Mouse (Mus musculus): ENCODE results near the gene Pnrc2. TPM values are rescaled to one million over a fixed set of nuclear protein-coding genes. Genes with fewer than 3 reads are reported as not detected.
A peak's percentile ranks its signal among the peaks of the same experiment; 100 is the strongest.

The Pnrc2 gene
- polyA plus RNA-seq, 1 experiment from 2014 or later = 114 TPM

GRCm38 (mm10) chr4:135909326-135910066, 35.8 kb upstream of the Pnrc2 start:
- no peak for ATAC-seq (ENCODE audit: extremely low read depth, insufficient number of reproducible peaks, low FRiP score, low TSS enrichment)
- peaks cover 4% of the 10 kb centered on the region; the same call in 1 of the 2 replicates for H3K9me3 ChIP-seq
- no peak overlapping the region for H3K27ac ChIP-seq (replicated peaks)
- peaks cover 11% of the 10 kb centered on the region for H3K4me1 ChIP-seq
- 19% methylated on average over 13 of the region's 13 CpGs for WGBS
- H3K4me3 ChIP-seq = no peak overlapping the region
- H3K27me3 ChIP-seq (replicated peaks) = no peaks in the 10 kb centered on the region
- no peaks in the 10 kb centered on the region for H3K36me3 ChIP-seq
- H3K4me2 ChIP-seq = 0 out of 2 replicates have a peak overlapping the region, but pooled peaks have one; percentile 34
- H3K9ac ChIP-seq = peak overlapping the region; percentile 17; the same call in 1 of the 2 replicates

- no peaks in the 10 kb centered on the region for H3K36me3 ChIP-seq
- peaks cover 10% of the 10 kb centered on the region for H3K4me1 ChIP-seq
- no peak for ATAC-seq (ENCODE audit: extremely low read depth, insufficient number of reproducible peaks, low FRiP score, low TSS enrichment)
- H3K4me3 ChIP-seq = no peak overlapping the region
- no peak overlapping the region for H3K9ac ChIP-seq
- WGBS = 81% methylated on average over 3 of the region's 3 CpGs
- H3K4me2 ChIP-seq = no peak overlapping the region
- H3K9me3 ChIP-seq = peaks cover 4% of the 10 kb centered on the region; the same call in 1 of the 2 replicates
- no peaks in the 10 kb centered on the region for H3K27me3 ChIP-seq (replicated peaks)
- no peak overlapping the region for H3K27ac ChIP-seq (replicated peaks)
Measured at GRCm38 (mm10) chr4:135906633-135907032, 33.0 kb upstream of the Pnrc2 start.

GRCm38 (mm10) chr4:135904810-135905209, 31.2 kb upstream of the Pnrc2 start:
- no peak for ATAC-seq (ENCODE audit: extremely low read depth, insufficient number of reproducible peaks, low FRiP score, low TSS enrichment)
- 35% methylated on average over 1 of the region's 1 CpGs for WGBS
- peaks cover 7% of the 10 kb centered on the region for H3K4me1 ChIP-seq
- no peak overlapping the region for H3K27ac ChIP-seq (replicated peaks)
- H3K27me3 ChIP-seq (replicated peaks) = no peaks in the 10 kb centered on the region
- no peak overlapping the region for H3K4me3 ChIP-seq
- no peak overlapping the region for H3K4me2 ChIP-seq
- no peak overlapping the region for H3K9ac ChIP-seq
- no peaks in the 10 kb centered on the region for H3K36me3 ChIP-seq
- H3K9me3 ChIP-seq = peaks cover 4% of the 10 kb centered on the region; the same call in 1 of the 2 replicates

GRCm38 (mm10) chr4:135902606-135903242, 29.1 kb upstream of the Pnrc2 start:
- no peak overlapping the region for H3K27ac ChIP-seq (replicated peaks)
- H3K9ac ChIP-seq = no peak overlapping the region
- H3K4me2 ChIP-seq = no peak overlapping the region
- ATAC-seq (ENCODE audit: extremely low read depth, insufficient number of reproducible peaks, low FRiP score, low TSS enrichment) = no peak
- H3K27me3 ChIP-seq (replicated peaks) = no peaks in the 10 kb centered on the region
- no peak overlapping the region for H3K4me3 ChIP-seq
- WGBS = 77% methylated on average over 4 of the region's 4 CpGs
- peaks cover 4% of the 10 kb centered on the region; the same call in 1 of the 2 replicates for H3K9me3 ChIP-seq
- H3K36me3 ChIP-seq = no peaks in the 10 kb centered on the region
- peaks cover 10% of the 10 kb centered on the region for H3K4me1 ChIP-seq

- H3K36me3 ChIP-seq = no peaks in the 10 kb centered on the region
- no peak overlapping the region for H3K4me2 ChIP-seq
- H3K4me3 ChIP-seq = no peak overlapping the region
- no peak overlapping the region for H3K27ac ChIP-seq (replicated peaks)
- no peak overlapping the region for H3K9ac ChIP-seq
- ATAC-seq (ENCODE audit: extremely low read depth, insufficient number of reproducible peaks, low FRiP score, low TSS enrichment) = no peak
- 77% methylated on average over 5 of the region's 5 CpGs for WGBS
- H3K27me3 ChIP-seq (replicated peaks) = no peaks in the 10 kb centered on the region
- no peaks in the 10 kb centered on the region for H3K9me3 ChIP-seq
- H3K4me1 ChIP-seq = peaks cover 15% of the 10 kb centered on the region
Measured at GRCm38 (mm10) chr4:135900008-135900407, 26.4 kb upstream of the Pnrc2 start.

GRCm38 (mm10) chr4:135899050-135899448, 25.4 kb upstream of the Pnrc2 start:
- WGBS = 85% methylated on average over 7 of the region's 7 CpGs

GRCm38 (mm10) chr4:135898380-135899049, 24.9 kb upstream of the Pnrc2 start:
- Histone ChIP-seq H3K9ac (peak overlapping the region; percentile 48), H3K9me3 (no peaks in the 10 kb centered on the region), H3K27ac (replicated peaks) (peak overlapping the region; percentile 72), H3K4me1 (peaks cover 19% of the 10 kb centered on the region), H3K36me3 (no peaks in the 10 kb centered on the region), H3K27me3 (replicated peaks) (no peaks in the 10 kb centered on the region), H3K4me3 (no peak overlapping the region), H3K4me2 (peak overlapping the region; percentile 47)
- ATAC-seq (ENCODE audit: extremely low read depth, insufficient number of reproducible peaks, low FRiP score, low TSS enrichment) = 0 out of 2 replicates have a peak, but pooled peaks have one; percentile 43
- 14% methylated on average over 8 of the region's 9 CpGs for WGBS

More at GRCm38 (mm10) chr4:135899050-135899448, 25.4 kb upstream of the Pnrc2 start:
- H3K4me3 ChIP-seq = no peak overlapping the region
- H3K4me2 ChIP-seq = no peak overlapping the region
- ATAC-seq (ENCODE audit: extremely low read depth, insufficient number of reproducible peaks, low FRiP score, low TSS enrichment) = no peak
- no peak overlapping the region for H3K9ac ChIP-seq
- H3K9me3 ChIP-seq = no peaks in the 10 kb centered on the region
- peaks cover 19% of the 10 kb centered on the region for H3K4me1 ChIP-seq
- H3K27me3 ChIP-seq (replicated peaks) = no peaks in the 10 kb centered on the region
- H3K36me3 ChIP-seq = no peaks in the 10 kb centered on the region
- H3K27ac ChIP-seq (replicated peaks) = no peak overlapping the region

- Histone ChIP-seq H3K4me1 (peaks cover 19% of the 10 kb centered on the region), H3K36me3 (no peaks in the 10 kb centered on the region), H3K4me2 (no peak overlapping the region), H3K4me3 (no peak overlapping the region), H3K9ac (no peak overlapping the region), H3K9me3 (no peaks in the 10 kb centered on the region), H3K27me3 (replicated peaks) (no peaks in the 10 kb centered on the region), H3K27ac (replicated peaks) (no peak overlapping the region)
- no peak for ATAC-seq (ENCODE audit: extremely low read depth, insufficient number of reproducible peaks, low FRiP score, low TSS enrichment)
- WGBS = 67% methylated on average over 6 of the region's 6 CpGs
Measured at GRCm38 (mm10) chr4:135896157-135896556, 22.5 kb upstream of the Pnrc2 start.

- 0 out of 2 replicates have a peak within 1 kb of the TSS, but pooled peaks have one; percentile 12 for H3K27ac ChIP-seq (replicated peaks)
- H3K9ac ChIP-seq = no peak within 1 kb of the TSS
- no peaks in the 10 kb centered on the region for H3K9me3 ChIP-seq
- no peak within 1 kb of the TSS for H3K4me3 ChIP-seq
- ATAC-seq (ENCODE audit: extremely low read depth, insufficient number of reproducible peaks, low FRiP score, low TSS enrichment) = no peak
- H3K4me1 ChIP-seq = peaks cover 19% of the 10 kb centered on the region
- WGBS = 26% methylated on average over 8 of the region's 8 CpGs
- H3K36me3 ChIP-seq = no peaks in the 10 kb centered on the region
- no peak within 1 kb of the TSS for H3K4me2 ChIP-seq
- no peaks in the 10 kb centered on the region for H3K27me3 ChIP-seq (replicated peaks)
Measured at GRCm38 (mm10) chr4:135895071-135895571, 21.5 kb upstream of the Pnrc2 start, which contains the start of gene Cnr2. Cnr2 (plus strand) TSS chr4:135895394.

- Histone ChIP-seq H3K9ac (0 out of 2 replicates have a peak overlapping the region, but pooled peaks have one; percentile 58), H3K27ac (replicated peaks) (no peak overlapping the region), H3K36me3 (no peaks in the 10 kb centered on the region), H3K9me3 (no peaks in the 10 kb centered on the region), H3K4me2 (no peak overlapping the region), H3K4me3 (no peak overlapping the region), H3K4me1 (peaks cover 10% of the 10 kb centered on the region), H3K27me3 (replicated peaks) (no peaks in the 10 kb centered on the region)
- WGBS = 15% methylated on average over 4 of the region's 4 CpGs
- ATAC-seq (ENCODE audit: extremely low read depth, insufficient number of reproducible peaks, low FRiP score, low TSS enrichment) = no peak
Measured at GRCm38 (mm10) chr4:135892884-135893283, 19.2 kb upstream of the Pnrc2 start.

GRCm38 (mm10) chr4:135891539-135891938, 17.9 kb upstream of the Pnrc2 start:
- WGBS = 84% methylated on average over 2 of the region's 2 CpGs
- Histone ChIP-seq H3K27ac (replicated peaks) (no peak overlapping the region), H3K36me3 (no peaks in the 10 kb centered on the region), H3K27me3 (replicated peaks) (no peaks in the 10 kb centered on the region), H3K4me2 (no peak overlapping the region), H3K4me1 (peaks cover 9% of the 10 kb centered on the region), H3K9me3 (no peaks in the 10 kb centered on the region), H3K9ac (no peak overlapping the region), H3K4me3 (no peak overlapping the region)
- ATAC-seq (ENCODE audit: extremely low read depth, insufficient number of reproducible peaks, low FRiP score, low TSS enrichment) = no peak
